Mouse (Mus musculus) left cerebral cortex, adult 18-20 months (tissue): Measurements from ENCODE around the gene Serinc1. TPM values are rescaled to one million over a fixed set of nuclear protein-coding genes. Genes with fewer than 3 reads are reported as not detected.
"Not testable (repeated sequence)": the region's sequence is repeated elsewhere in the genome, so short reads cannot be mapped to it uniquely, and the experiment has no call there.

Source experiments
- DNase-seq, 2 experiments: peaks; one replicate each; pipeline ENCODE4 v3.0.0; 2021 to 2022; ENCODE audit warnings: low spot score in 2 of 2, mixed read lengths in 1 of 2
- long read RNA-seq, 2 experiments: library from polyadenylated mRNA; stranded (forward); transcript quantifications; one replicate each; pipeline ENCODE4 v2.0.0; 2021
- total RNA-seq, 2 experiments: library from RNA; stranded (reverse); gene quantifications; 2 replicates each; pipeline ENCODE4 v1.2.3; 2021

The Serinc1 gene
- total RNA-seq, result 1,000 to 10,000 TPM; 1,017 to 1,050 TPM
- long read RNA-seq, experiment 1, transcript Serinc1-201 (9 exons, 2,880 nt), result major isoform, 917 of 991 reads
- long read RNA-seq, experiment 1, partial matches to known transcripts, result 64 of 991 reads
- long read RNA-seq, experiment 1, other reads (novel, unspliced or antisense), result 10 of 991 reads
- long read RNA-seq, experiment 2, transcript Serinc1-201 (9 exons, 2,880 nt), result major isoform, 717 of 784 reads
- long read RNA-seq, experiment 2, partial matches to known transcripts, result 63 of 784 reads
- long read RNA-seq, experiment 2, other reads (novel, unspliced or antisense), result 4 of 784 reads

DNA sequence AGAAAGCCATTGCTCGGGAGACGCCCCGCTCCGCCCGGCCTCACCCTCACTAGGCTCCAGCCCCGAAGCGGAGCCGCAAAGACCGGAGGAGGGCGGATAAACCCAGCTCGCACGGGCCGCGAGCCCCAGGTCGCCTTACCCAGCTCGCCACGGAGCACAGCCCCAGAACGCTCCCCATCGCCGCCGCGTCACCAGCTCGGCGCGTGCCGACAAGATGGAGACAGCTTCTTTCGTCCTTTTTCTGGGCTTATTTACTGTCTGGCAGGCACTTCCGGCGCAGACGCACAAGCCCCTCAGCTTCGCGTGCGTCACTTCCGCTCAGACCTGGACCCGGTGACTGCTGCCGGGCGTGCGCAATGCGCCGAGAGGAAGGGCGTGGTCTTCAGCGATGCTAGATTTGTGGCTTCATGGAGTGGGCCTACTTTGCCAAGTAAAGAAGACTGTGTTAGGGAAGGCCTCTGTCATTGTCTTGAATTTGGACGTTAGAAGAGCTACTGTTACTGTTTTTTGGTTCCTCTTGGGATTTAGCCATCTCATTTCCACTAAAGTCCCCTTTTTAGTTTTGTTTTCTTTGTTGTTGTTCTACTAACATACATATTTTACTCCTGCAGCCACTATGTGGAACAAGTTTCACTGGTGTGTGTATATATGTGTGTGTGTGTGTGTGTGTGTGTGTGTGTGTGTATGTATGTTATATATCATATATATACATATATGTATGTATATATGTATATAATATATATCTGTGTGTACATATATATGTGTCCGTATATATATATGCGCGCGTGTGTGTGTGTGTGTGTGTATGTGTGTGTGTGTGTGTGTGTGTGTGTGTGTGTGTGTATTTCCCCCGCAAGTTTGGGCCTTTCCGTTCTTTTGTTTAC, at the start of gene Serinc1:
Gene Serinc1, minus strand, starts transcription at position 313 of the 884 bp plus-strand sequence.
- peak; percentile 95 for DNase-seq

DNA sequence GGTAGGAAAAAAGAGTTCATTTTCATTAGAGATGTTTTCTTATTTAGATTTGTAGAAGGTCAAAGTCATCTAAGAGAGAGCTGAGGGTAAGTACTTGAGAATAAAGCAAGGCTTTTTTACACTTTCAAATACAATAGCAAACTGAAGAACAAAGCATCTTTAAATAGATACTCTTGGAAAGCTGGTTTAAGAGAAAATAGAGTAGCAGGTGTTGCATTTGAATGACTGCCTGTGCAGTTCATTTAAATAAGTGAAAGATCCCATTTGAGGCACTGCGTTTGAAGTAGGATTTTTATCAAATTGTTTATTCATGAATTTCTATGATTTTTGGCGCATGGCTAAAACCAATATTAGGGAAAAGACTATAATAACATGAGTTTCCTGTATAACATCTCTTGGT, 44.4 kb upstream of the Serinc1 start:
- no peak for DNase-seq

DNA sequence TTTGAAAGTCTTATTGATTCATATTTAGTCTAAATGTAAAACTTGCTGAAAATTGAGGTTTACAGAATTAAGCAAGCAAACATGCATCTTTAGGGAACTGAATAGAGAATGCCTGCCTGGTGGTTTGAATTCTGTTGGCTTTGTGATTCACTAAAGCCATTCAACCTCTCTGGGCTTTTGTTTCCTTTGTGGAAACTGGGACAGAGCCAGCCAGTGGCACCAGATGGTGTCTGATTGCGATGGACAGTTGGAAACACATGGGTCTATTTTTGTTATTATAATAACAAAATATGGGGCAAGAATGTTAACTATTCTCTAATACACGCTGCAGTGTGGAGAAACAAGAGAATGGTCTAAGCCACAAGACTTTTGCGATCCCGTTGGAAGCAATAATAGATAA, 39.8 kb upstream of the Serinc1 start:
- DNase-seq, result no peak

DNA sequence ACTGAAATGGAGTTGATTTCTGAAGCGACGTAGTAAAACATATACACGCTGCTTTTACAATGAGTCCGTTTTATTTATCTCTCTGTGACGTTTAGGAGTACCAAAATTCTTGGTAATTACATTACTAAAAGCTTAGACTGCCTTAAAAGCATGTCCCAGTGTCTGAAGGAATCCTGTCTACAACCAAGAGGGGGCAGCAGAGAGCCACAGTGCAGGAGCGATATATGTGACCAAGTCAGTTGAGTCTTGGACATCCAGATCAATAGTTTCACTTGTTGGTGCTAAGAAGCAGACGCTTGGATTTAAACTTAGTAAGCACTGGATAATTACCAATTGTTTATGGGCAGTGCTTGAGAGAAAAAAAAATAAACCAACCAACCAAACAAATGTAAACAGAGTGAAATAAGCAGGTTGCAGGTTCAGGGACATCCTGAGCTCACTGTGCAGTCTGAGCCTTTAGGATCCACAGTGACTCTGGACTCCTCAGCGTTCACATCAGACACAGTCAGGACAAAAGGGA, 38.9 kb upstream of the Serinc1 start:
- DNase-seq, result peak; percentile 16 to 55

DNA sequence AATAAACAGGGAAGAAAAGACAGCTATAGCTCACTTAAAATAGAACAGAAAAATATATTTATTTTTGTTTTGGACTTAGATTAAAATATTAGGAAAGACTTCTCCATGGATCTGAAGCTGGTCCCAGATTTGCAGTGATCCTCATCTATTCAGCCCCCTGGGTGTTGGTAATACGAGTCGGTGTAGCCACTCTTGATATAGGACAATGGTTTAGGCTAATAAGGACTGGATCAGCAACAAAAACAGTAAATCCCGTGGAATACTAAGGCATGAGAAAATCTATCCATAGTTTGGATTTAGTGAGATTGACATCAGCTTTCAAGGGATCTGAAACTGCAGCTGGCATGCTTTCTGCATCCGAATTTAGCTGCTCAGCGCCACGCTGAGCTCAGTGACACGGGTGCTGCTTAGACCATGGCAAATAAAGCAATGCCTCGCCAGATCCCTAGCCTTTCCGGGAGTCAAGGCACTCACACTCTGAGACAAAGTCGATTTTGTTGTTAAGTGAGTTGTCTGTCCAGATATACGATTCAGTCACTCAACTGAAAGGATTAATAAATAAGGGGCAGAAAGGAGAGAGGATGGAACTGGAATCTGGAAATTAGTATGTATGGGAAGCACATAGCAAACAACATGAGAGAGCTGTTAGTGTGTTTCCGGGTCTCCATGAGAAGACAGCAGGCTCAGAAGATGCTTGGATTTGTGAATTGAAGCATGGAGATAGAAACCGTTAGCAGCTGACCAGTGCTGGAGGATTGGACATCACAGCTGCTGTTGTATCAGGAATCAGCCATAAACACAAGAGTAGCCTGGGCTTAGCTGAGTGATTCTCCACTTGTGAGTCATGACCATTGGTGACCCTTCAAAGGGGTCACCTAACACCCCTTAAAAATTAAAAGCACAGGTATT, 36.9 kb upstream of the Serinc1 start:
- peak in 1 of 2 experiments; percentile 10 for DNase-seq

DNA sequence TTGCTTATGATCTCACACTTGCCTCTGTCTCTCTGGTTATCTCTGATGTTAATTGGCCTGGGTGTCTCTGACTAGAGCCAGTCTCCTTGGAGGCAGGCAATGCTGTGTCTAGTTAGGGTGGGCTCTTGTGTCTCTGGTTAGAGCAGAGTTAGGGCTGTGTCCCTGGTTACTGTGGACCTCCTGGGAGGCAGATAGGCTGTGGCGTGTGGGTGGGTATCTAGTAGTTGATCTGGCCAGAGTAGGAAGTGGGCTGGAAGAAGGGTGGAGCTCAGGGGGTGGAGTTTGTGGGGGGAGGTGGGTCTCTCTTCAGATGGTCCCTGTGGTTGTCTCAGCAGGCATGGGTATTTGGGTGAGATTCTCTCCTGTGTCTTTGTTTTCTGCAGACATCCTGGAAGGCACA, 33.9 kb upstream of the Serinc1 start:
- DNase-seq, result no peak

DNA sequence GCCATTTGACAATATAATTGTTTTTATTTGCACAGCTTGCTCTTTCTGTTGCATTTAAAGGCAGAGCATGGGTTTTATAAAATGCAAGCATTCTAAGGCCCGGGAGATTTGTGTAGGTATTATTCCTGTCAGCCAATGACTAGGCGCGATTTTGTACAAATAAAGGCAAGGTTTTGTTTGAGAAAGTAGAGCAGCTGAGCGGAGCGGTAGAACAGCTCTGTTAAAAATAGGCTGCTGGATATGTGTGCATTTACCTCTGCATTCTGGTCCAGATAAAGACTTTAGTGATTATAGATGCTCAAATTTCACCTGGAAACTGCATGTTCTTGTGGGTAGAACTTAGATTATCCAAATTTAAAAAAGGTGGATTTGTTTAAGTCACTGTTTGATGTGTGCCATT, 25.3 kb upstream of the Serinc1 start:
- DNase-seq, result no peak

DNA sequence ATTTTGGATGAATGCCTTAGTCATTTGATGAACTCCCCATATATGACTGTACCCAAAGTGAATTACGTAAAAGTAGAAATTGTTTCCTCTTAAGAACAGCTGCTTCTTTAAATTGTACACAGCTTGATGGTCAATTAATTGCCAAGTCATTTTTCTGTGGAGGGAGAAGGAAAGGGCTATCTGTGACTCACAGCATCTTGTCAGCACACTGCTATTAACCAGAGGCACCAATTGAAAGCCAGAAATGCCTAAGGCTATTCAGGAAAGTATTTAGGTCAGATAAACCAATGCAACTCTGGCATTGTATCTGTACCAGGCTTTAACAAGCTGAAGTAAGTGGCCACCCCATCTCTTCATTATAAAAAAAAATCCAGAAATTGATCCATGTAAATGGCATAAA, 21.4 kb upstream of the Serinc1 start:
- DNase-seq, result no peak

DNA sequence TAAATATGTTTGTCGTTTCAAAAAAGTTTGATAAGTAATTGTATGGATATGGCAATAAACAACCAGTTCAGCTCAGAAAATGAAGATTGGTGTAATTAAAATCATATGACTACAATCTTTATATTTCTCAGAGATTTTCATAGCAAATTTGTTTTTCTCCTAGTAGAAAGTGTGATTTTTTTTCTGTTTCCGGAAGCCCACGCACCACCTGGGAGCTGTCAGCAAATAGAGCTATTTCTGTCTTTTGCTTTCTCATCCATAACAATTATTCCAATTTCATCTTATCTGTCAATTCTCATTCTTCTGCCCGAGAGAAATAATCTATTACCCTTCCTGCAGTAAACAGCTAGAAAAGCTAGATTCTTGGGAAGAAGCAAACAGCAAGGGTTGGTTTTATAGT, 17.3 kb upstream of the Serinc1 start:
- peak in 1 of 2 experiments; percentile 37 for DNase-seq

DNA sequence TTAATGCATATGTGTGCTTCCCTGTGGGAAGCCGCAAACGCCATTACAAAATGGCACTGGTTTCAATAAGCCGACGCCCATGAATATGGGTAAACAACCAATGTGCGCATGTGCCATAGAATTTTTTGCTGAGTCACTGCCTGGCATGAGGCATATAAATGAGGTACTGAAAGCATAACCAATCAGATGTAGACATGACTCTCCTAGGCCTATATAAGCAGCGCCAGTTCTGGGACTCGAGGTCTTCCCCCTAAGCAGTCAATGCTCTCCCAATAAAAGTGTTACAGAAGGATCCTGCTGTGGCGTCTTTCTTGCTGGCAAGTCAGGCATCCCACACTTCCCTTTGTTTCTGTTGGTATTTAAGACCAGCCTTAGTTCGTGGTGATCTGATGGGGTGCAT, 11.6 kb upstream of the Serinc1 start:
- not testable (repeated sequence) for DNase-seq

DNA sequence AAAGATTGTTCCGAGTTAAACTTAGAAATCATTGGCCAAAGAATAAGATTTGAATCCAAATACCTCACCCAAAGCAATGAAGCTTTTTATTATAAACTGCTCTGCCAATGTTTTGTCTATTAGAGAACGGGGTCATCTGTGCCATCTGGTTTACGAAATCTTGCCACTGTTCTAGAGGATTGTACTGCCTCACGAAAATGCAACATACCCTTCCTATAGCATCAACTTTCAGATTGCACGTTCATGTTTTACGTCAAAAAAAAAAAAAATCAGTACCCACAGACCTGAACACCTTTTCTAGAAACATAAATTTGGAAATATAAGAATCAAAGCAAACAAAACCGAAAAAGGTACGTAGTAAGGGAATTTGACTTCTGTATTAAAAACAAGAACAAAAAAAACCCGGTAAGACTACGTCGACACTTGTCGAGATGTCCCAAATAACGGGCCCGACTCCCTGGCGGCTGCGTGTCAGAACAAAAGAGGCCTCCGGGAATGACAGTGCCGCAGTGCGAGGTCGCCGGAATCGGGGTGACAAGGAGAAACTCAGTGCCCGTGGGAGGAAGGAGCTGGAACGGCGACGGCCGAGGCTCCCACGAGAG, 613 bp downstream of the Serinc1 start:
- no peak for DNase-seq

DNA sequence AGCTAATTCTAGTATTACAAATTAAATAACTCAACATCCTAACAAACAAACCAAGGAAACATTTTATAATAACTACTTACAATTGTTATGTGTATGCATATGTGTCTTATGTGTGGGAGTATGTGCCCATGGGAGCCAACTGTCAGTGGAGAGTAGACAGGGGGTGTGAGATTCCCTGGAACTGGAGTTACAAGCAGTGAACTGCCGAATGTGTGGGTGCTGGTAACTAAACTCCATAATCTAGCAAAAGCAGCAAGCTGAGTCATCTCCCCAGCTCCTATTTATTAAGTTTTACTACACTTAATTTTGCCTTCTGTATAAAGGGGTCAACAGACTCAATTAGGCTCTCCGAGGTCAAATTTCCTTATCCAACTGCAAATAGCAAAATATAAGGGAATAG, 1.3 kb downstream of the Serinc1 start:
- DNase-seq, result peak in 1 of 2 experiments; percentile 32

DNA sequence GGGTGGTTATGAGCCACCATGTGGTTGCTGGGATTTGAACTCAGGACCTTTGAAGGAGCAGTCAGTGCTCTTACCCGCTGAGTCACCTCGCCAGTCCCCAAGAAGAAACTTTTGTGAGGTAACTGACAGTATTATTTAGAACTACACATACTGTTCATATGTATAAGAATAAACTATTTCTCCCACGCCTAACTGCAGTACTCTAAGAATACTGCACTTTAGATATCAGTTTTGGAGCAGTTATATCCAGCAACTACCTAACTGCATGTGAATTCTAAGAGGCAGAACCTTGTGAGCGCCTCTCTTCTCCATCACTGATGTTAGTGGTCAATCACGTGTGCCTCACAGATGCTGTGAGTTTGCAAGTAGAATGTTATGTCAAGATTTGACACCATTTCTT, 5.9 kb downstream of the Serinc1 start:
- DNase-seq, result no peak

DNA sequence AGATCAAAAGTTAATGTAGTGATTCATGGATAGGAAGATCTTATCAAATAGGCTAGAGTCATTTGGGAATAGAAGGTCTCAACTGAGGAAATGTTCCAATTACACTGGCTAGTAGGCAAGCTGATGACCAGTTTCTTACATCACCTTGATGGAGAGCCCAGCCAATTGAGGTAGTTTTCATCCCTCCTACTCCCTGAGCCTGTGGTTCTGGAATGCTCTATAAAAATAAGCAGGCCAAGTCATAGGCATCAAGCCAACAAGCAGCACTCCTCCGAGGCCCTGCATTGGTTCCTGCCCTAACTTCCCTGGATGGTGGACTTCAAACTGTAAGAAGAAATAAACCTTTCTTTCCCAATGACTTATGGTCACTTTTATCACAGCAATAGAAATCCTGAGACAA, 17.1 kb downstream of the Serinc1 start:
- DNase-seq, result no peak

DNA sequence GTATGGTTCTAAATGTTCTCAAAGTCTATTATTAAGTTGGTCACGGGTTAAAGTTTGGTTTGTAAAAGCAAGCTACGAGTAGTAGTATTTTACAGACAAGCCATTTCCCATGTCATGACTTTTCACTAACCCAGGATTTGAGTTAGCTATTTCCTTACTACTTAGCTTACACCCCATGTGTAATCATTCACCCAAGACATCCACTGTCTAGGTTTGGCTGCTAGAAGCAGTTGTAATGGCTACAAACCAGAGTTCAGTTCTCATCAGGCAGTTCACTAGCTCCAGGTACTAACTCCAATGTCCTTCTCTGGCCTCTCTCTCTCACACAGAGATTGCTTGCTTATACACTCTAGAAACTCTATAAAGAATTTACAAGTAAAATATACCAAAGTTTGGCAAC, 17.7 kb downstream of the Serinc1 start:
- no peak for DNase-seq

DNA sequence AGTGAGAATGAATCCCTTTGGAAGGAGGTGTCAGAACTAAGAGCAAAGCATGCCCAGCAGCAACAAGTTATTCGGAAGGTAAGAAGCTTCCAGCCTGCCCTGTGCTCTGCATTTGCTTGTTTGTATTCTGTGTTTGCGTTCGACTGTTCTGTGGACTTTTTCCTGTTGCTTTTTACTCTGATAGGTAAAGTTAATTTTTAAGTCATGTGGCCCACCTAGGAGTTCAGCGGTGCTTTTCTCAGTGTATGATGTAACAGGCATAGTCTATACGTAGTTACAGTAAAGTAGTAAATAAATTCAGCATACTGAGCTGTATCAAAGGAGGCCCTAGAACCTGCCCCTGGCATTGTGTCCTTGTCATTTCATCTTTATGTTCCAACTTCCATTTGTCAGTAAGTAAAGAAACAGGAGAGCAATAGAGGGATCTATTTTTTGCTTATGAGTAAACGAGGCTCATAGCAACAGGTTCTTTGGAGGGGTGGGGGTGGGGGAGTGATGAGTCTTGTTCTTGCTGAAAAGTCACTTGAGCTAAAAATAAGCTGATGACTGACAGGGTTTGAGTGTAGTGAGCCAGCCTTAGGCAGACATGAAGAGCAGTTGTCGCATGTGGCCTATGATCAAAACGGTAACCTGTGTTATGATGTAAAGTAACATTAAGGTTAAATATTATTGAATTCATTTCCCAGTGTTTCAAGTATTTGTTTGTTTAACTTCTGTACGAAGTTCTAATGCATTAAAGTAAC, 32.7 kb downstream of the Serinc1 start:
- no peak for DNase-seq

DNA sequence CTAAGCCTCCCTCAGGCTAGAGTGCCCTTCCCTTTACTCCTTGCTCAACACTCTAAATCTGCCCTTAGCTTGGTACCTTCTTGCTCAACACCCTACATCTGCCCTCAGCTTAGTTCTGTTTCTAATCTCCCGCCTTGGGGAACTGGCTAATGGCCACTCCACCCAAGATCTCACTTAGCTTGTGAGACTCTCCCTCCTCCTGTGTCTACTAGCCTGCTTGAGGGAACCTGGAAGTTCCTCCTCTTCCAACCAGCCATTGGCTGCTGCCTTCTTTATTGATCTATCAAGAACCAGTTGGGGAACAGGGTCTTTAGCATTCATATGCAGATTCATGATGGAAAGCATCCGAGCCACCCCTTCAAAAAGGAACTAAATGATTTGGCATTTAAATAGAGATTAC, 40.3 kb downstream of the Serinc1 start:
- DNase-seq, result no peak

DNA sequence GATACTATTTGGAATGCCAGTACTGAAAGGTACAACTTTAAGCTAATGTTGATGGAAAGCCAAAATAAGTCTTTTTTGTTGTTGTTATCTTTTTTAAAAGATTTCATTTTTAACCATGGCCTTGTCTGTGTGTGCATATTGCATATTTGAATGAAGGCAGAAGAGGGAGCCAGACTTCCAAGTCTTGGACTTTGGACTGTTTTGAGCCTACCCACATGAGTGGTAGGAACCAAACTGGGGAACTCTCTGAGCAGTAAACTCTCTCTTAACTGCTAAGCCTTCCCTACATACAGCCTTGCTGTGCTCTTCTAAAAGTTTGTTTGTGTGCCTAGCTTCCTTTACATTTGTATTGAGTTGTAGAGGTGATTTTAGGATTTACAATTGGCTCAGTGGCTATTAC, 43.7 kb downstream of the Serinc1 start:
- no peak for DNase-seq

DNA sequence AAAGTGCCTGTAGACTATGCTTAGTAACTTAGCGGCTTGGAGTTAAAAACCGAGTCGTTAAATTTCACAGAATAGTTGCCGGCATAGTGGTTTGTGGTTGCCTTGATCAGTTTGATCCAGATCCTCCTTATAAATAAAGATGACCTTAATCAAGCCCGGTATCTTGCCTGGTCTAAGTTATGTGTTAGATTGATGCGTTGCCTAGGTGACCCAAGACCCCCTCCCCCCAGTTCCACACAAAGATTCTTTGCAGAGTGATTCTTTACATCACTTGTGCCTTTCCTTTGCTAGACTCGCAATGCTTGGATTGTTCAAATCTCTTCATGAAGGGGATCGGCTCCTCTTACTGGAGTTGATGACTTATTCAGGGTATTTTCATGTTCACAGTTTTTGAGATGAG, 45.1 kb downstream of the Serinc1 start:
- no peak for DNase-seq

DNA sequence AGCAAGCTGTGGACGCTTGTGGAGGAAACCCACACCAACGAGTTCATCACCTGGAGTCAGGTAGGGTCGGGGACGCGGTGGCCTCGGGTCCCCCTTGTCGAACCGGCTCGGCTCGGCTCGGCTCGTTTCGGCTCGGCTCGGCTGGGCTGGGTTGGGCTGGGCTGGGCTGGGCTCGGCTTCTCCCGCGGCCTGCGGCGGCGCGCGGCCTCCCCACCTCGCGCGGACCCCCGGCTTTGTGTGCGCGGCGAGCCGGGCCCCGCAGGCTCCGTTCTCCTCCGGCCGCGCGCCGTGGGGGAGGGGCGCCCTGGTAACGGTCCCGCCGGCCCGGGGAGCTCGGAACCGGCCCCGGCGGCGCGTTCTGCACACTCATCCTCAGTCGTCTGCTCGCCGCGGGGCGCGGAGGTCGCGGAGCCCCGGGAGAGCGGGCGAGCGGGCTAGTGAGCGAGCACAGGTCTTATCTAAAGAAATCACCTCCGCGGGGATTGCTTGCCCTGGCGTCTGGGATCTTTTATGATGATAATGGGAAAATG, 45.7 kb downstream of the Serinc1 start:
- no peak for DNase-seq
